Comparison of ENCODE assay signal across 25 mouse cellular contexts in genomic region chr1:33992810-33993209, GRCm38 (mm10).
DNase-seq lines count a peak whose midpoint lies in the region; ATAC-seq and TF ChIP-seq lines count a peak whose summit lies in the region.
"Had no signal": no experiment of that assay in that cellular context is flagged by ENCODE, and none has a peak within 500 bp of the region (broad histone marks: within the 10 kb centered on the region; RNA-seq: fewer than 3 reads in every experiment).

No protein-coding gene starts in this region.

- peak; percentile 33 to 35 for DNase-seq in kidney, adult 8-10 months
- no peak for DNase-seq in kidney, adult 18-20 months
- no peak for DNase-seq in kidney, postnatal 0 days (ENCODE audit: low spot score)
- peak; percentile 35 for DNase-seq in yolk sac, embryonic 10.5 days (ENCODE audit: low spot score)
- DNase-seq in midbrain, embryonic 10.5 days (ENCODE audit: low spot score), result no peak
- DNase-seq: adrenal gland, adult 2 months; adrenal gland, postnatal 14 days; cerebellum, adult 11 months; cerebellum, adult 2 months; cerebellum, postnatal 10 days; cerebellum, postnatal 36 days; embryo, embryonic 11 days; gastrocnemius, postnatal 10 days; gastrocnemius, postnatal 36 days; heart, postnatal 36 days had no signal

- peak overlapping the region; percentile 20; the same call in 1 of the 2 replicates for H3K4me2 ChIP-seq in liver, embryonic 16.5 days (ENCODE audit: low read depth, low read length)
- no peak overlapping the region for H3K4me2 ChIP-seq in liver, embryonic 12.5 days
- H3K4me2 ChIP-seq in kidney, postnatal 0 days (ENCODE audit: low read length), result no peak overlapping the region
- H3K4me2 ChIP-seq in midbrain, embryonic 15.5 days, result no peak overlapping the region
- H3K4me2 ChIP-seq: forebrain, embryonic 13.5 days; heart, embryonic 11.5 days; hindbrain, embryonic 13.5 days had no signal

- H3K27me3 ChIP-seq in liver, embryonic 16.5 days (ENCODE audit: control insufficient read depth, insufficient read depth, low read depth, low read length), result no peaks in the 10 kb centered on the region
- H3K27me3 ChIP-seq in liver, embryonic 12.5 days (replicated peaks), result no peaks in the 10 kb centered on the region
- H3K27me3 ChIP-seq in kidney, postnatal 0 days (ENCODE audit: insufficient read depth, low read length), result no peaks in the 10 kb centered on the region
- no peaks in the 10 kb centered on the region for H3K27me3 ChIP-seq in midbrain, embryonic 10.5 days (ENCODE audit: low read depth, poor library complexity, severe bottlenecking)
- H3K27me3 ChIP-seq in midbrain, embryonic 15.5 days (replicated peaks), result no peaks in the 10 kb centered on the region
- H3K27me3 ChIP-seq: forebrain, embryonic 13.5 days; hindbrain, embryonic 13.5 days had no signal

- H3K4me3 ChIP-seq in liver, embryonic 16.5 days (ENCODE audit: low read depth, low read length), result no peak overlapping the region
- no peak overlapping the region for H3K4me3 ChIP-seq in liver, embryonic 12.5 days
- H3K4me3 ChIP-seq in kidney, postnatal 0 days (replicated peaks; ENCODE audit: low read depth, low read length), result no peak overlapping the region
- no peak overlapping the region for H3K4me3 ChIP-seq in midbrain, embryonic 10.5 days
- H3K4me3 ChIP-seq in midbrain, embryonic 15.5 days, result no peak overlapping the region
- H3K4me3 ChIP-seq: forebrain, embryonic 10.5 days; forebrain, embryonic 13.5 days; hindbrain, embryonic 10.5 days; hindbrain, embryonic 13.5 days had no signal

- no peak overlapping the region for H3K27ac ChIP-seq in liver, embryonic 16.5 days (ENCODE audit: low read length)
- no peak overlapping the region for H3K27ac ChIP-seq in liver, embryonic 12.5 days
- no peak overlapping the region for H3K27ac ChIP-seq in kidney, postnatal 0 days
- H3K27ac ChIP-seq in midbrain, embryonic 10.5 days (replicated peaks), result no peak overlapping the region
- H3K27ac ChIP-seq in midbrain, embryonic 15.5 days, result no peak overlapping the region
- H3K27ac ChIP-seq: forebrain, embryonic 10.5 days; forebrain, embryonic 13.5 days; hindbrain, embryonic 10.5 days; hindbrain, embryonic 13.5 days had no signal

- TF ChIP-seq CTCF in kidney, postnatal 0 days (IDR thresholded peaks at IDR 0.05; ENCODE audit: low read depth), result no peak

- no peak for ATAC-seq in liver, embryonic 16.5 days (ENCODE audit: low read depth)
- ATAC-seq in liver, embryonic 12.5 days, result no peak
- ATAC-seq in kidney, postnatal 0 days (replicated peaks; ENCODE audit: low FRiP score, low read depth), result 0 out of 2 replicates have a peak, but pooled peaks have one; percentile 25
- no peak for ATAC-seq in midbrain, embryonic 15.5 days (replicated peaks)
- ATAC-seq: CD4-positive, CD25-positive, alpha-beta regulatory T cell, adult 4 months; forebrain, embryonic 13.5 days; forebrain, embryonic 16.5 days had no signal

- 54% methylated on average over 11 of the region's 11 CpGs for WGBS in liver, embryonic 16.5 days (ENCODE audit: insufficient replicate concordance)
- 53% methylated on average over 11 of the region's 11 CpGs for WGBS in liver, embryonic 12.5 days (ENCODE audit: insufficient replicate concordance)
- 49% methylated on average over 11 of the region's 11 CpGs for WGBS in kidney, postnatal 0 days
- 88% methylated on average over 11 of the region's 11 CpGs for WGBS in midbrain, embryonic 10.5 days
- 89% methylated on average over 11 of the region's 11 CpGs for WGBS in midbrain, embryonic 15.5 days

- H3K9me3 ChIP-seq in liver, embryonic 16.5 days (replicated peaks; ENCODE audit: control insufficient read depth, low read length), result no peaks in the 10 kb centered on the region
- H3K9me3 ChIP-seq in liver, embryonic 12.5 days (replicated peaks), result no peaks in the 10 kb centered on the region
- no peaks in the 10 kb centered on the region for H3K9me3 ChIP-seq in kidney, postnatal 0 days (replicated peaks; ENCODE audit: low read length)
- no peaks in the 10 kb centered on the region for H3K9me3 ChIP-seq in midbrain, embryonic 10.5 days (replicated peaks)
- H3K9me3 ChIP-seq in midbrain, embryonic 15.5 days, result no peaks in the 10 kb centered on the region
- H3K9me3 ChIP-seq: forebrain, embryonic 10.5 days; forebrain, embryonic 13.5 days; hindbrain, embryonic 10.5 days; hindbrain, embryonic 13.5 days had no signal

- no peaks in the 10 kb centered on the region for H3K36me3 ChIP-seq in liver, embryonic 16.5 days (ENCODE audit: control insufficient read depth, insufficient read depth)
- no peaks in the 10 kb centered on the region for H3K36me3 ChIP-seq in liver, embryonic 12.5 days
- H3K36me3 ChIP-seq in kidney, postnatal 0 days (ENCODE audit: insufficient read depth, low read length), result no peaks in the 10 kb centered on the region
- H3K36me3 ChIP-seq in midbrain, embryonic 10.5 days, result no peaks in the 10 kb centered on the region
- H3K36me3 ChIP-seq in midbrain, embryonic 15.5 days (replicated peaks), result no peaks in the 10 kb centered on the region
- H3K36me3 ChIP-seq: forebrain, embryonic 10.5 days; hindbrain, embryonic 10.5 days; hindbrain, embryonic 13.5 days had no signal

- no peak overlapping the region for H3K9ac ChIP-seq in liver, embryonic 16.5 days (ENCODE audit: low read depth, low read length)
- no peak overlapping the region for H3K9ac ChIP-seq in liver, embryonic 12.5 days
- no peak overlapping the region for H3K9ac ChIP-seq in kidney, postnatal 0 days (ENCODE audit: low read depth, low read length)
- no peak overlapping the region for H3K9ac ChIP-seq in midbrain, embryonic 15.5 days
- H3K9ac ChIP-seq: forebrain, embryonic 13.5 days; hindbrain, embryonic 13.5 days had no signal

- H3K4me1 ChIP-seq in liver, embryonic 16.5 days (ENCODE audit: control insufficient read depth, low read depth, low read length), result no peaks in the 10 kb centered on the region; the same call in 1 of the 2 replicates
- peaks cover 9% of the 10 kb centered on the region; the same call in 1 of the 2 replicates for H3K4me1 ChIP-seq in liver, embryonic 12.5 days
- H3K4me1 ChIP-seq in kidney, postnatal 0 days (replicated peaks; ENCODE audit: insufficient read depth, low read length), result peaks cover 7% of the 10 kb centered on the region; the same call in 1 of the 2 replicates
- H3K4me1 ChIP-seq in midbrain, embryonic 10.5 days, result peaks cover 15% of the 10 kb centered on the region
- H3K4me1 ChIP-seq in midbrain, embryonic 15.5 days, result no peaks in the 10 kb centered on the region

Comparison
In these comparisons a context has a peak if more than half of its experiments do, and no peak if none do; other contexts are left out.
1. DNase-seq: peak in kidney, adult 8-10 months (2 of 2) and yolk sac, embryonic 10.5 days (single experiment); none in kidney, adult 18-20 months (single experiment), kidney, postnatal 0 days (single experiment) and midbrain, embryonic 10.5 days (single experiment).